Mouse (Mus musculus) cerebellum, postnatal 25 days (tissue): Measurements from ENCODE around the gene Zdhhc24.

Experiments used
- DNase-seq, 2 experiments: peaks; one replicate each; pipeline ENCODE4 v3.0.0; 2021; ENCODE audit warnings: mixed read lengths in 2 of 2

The Zdhhc24 gene

DNA sequence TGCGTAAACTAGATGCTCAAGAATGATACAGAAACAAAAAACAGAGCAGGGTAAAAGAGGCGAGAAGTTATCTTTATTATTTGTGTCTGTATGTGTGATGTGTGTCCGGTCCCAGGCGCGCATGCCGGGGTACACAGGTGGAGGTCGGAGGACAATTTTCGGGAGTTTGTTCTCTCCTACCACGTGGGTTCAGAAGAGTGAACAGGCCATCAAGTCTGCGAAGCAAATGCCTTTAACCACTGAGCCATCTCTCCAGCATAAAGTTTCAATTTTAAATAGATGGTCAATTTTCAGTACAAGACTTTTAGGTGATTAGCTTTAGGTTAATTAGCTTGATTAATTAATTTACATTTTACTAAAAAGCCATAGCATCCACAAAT lies 846 bp downstream of the Zdhhc24 start:
- DNase-seq, result no peak

DNA sequence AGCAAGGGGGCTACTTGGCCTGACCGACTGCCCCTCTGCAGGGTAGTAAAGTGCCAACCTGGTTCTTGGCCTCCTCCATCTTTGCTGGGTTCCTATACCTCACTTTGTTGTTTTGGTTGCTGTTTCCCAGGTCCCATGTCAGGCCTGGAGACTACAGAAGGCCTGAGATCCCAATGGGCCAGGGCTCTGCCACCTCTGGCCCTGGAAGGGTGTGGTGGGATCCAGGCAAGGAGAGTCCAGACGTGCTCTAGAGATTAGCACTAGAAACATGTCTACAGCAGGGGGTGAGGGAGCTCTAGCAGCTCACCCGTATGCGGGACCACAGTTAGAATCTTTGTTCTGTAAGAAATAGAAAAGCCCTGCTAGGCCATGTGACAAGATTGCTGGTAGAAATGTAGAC lies 5.5 kb downstream of the Zdhhc24 start:
- no peak for DNase-seq

DNA sequence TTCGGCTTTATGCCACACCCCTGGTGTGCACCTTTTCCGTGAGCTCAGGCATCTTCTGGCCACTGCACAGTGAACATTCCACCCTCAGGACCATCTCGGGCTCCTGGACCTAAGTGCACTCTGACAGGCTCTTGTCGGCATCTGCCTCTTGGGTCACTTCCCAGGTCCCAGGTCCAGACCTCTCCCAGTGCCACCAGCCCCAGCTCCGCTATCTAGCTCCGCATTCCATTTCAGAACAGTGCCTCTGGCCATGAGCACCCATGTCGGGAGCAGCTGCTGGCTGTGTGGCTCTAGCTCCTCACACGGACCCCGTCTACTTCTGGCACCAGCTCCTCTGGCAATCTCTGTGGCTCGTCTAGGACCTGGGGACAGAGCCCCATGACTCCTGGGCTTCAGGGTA lies 11.3 kb downstream of the Zdhhc24 start:
- no peak for DNase-seq

DNA sequence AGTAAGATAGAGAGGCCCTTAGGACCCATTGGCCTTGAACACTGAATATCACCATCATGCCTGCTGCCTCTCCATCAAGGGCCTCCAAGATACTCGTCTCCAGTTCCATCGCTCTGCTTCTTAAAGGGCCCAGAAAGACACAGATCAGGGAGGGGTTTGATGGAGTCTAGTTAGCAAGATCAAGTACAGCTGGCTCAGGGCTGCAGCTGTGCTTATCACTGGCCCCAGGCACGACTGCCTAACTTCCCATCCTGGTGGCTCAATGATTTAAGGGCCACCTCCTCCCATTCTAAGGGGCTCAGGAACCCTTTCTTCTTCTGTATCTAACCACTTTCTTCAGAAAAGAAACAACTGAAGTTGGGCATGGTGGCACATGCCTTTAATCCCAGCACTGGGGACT lies 13.3 kb downstream of the Zdhhc24 start:
- DNase-seq, result no peak

DNA sequence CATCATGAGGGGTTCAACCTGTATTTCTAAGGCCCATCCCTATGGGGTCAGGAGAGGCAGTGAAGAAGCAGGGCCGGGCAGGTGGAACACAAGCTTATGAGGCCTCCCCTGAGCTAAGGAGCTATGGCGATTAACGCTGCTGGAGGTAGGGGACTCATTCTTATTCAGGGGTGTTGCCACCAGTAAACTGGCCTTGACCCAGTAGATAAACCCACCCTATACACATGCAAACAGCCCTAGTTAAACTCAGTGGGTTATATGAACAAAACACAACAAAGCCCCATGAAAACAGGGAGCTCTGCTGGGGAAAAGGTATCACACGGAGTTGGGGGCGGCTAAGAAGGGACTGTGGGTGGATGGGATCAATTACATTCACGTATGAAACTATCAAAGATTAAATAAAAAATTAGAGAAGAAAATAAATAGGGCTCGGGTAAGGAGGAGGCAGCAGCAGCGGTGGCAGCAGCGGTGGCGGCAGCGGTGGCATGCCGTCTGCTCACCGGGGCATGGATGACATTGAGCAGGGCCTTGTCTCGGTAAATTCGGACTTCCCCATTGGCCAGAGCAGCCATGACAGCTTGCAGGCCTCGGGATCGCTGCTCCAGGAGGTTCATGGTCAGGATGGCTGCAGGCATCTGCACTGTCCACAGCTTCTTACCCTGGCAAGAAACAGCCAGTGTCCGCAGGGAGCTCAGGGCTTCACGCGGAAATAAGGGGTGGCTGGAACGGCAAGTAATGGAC lies 18.5 kb downstream of the Zdhhc24 start:
- no peak for DNase-seq

DNA sequence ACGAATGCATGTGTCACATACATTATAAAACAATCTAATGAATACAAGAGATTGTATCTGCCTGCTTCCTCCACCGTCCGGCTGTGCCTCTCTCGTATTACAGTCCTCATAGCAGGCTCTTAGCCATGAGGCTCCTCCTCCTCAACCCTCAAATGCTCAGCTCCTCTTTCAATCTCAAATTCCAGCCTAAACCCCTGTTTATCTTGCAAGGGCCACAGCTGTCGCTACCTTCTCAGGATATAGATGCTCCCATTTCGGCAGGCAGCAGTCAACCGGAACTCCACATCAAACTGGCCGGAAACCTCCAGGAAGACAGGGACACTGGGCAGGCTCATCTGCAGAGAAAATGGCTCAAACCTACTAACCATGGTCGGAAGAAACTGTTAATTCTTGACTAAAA lies 20.5 kb downstream of the Zdhhc24 start:
- DNase-seq, result no peak

DNA sequence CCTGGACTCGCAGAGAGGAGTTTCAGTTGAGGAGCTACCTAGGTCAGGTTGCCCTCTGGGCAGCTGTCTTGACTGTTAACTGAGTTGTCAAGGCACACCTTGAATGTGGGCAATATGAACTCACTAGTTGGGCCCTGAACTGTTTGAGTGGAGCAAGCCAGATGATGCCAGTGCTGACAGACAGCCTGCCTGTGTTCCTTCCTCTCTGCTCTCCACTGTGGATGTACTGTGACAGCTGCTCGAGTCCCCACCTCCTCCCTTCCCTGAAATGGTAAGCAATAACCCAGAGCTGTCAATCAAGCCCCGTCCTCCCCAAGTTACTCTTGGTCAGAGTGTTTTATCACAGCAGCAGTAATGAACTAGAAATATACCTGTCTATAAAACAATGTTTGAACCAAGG lies 21.4 kb downstream of the Zdhhc24 start:
- no peak for DNase-seq

DNA sequence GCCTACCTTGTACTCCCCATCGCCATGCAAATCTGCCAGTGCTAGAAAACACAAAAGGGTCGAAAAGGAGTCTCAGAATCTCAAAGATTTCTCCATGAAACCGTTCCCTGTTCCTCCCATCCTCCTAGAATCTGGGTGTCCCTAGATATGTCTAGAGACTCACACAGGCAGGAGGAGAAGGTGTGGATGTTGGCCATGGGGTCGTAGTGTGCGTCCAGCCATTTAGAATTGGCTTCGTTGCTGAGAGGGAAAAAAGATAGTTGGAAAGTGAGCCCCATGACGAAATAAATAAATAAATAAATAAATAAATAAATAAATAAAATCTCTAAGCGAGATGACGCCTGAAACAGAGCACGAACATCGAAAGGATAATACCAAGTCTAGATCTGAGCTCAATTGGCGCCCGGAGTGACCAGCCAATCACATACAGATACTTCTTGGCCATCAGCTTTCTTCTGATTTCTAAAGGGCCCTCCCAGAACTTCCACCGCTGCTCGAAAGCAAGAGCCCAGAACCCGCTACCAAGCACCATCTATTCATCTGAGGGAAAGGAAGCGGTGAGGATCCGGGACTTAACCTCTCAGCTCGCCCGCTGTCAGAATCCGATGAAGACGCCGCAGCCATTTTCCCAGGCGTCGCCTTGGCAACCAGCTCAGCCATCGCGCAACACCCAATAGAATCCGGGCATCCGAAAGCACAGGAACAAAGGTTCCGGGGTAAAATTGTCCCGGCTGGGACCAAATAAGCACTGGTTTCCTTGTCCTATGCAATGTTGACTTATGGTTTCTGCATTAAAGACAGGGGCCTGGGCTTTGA lies 27.7 kb downstream of the Zdhhc24 start, which contains the start of gene Bbs1:
Bbs1 (minus strand) TSS at position 650 of the 816 bp plus-strand sequence.
- peak; percentile 86 to 87 for DNase-seq

DNA sequence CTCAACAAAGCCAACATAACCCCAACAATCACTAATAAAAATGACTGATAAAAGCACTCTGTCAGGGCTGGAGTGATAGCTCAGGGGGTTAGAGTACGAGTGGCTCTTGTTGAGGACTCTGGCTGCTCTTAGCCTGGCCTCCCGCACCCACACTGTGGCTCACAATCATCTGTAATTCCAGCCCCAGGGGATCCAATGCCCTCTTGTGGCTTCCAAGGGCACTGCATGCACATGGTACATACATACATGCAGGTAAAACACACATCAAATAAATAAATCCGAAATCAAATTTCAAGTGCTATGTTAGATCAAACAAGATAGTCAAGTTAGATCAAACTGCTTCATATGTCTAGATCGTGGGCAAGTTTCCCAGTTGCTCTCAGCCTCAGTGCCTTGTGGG lies 29.6 kb downstream of the Zdhhc24 start:
- DNase-seq, result peak in 1 of 2 experiments; percentile 47

DNA sequence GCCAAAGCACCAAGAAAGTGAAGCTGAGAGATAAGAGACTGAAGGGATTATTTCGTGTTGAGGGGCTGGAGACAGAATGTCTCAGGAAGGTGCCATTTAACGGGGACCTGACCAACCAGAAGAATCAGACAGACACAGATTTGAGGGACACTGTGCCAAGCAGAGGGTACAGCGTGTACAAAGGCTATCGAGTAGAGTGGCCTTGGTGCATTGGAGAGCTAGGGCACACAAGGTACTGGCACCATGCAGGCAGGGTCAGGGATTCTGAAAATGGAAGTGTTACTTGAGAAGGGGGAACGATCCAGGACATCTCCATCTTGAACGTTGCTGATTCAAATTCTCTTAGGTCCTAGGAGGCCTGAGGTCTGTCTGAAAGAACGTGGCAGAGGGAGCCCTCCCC lies 30.9 kb downstream of the Zdhhc24 start:
- no peak for DNase-seq

DNA sequence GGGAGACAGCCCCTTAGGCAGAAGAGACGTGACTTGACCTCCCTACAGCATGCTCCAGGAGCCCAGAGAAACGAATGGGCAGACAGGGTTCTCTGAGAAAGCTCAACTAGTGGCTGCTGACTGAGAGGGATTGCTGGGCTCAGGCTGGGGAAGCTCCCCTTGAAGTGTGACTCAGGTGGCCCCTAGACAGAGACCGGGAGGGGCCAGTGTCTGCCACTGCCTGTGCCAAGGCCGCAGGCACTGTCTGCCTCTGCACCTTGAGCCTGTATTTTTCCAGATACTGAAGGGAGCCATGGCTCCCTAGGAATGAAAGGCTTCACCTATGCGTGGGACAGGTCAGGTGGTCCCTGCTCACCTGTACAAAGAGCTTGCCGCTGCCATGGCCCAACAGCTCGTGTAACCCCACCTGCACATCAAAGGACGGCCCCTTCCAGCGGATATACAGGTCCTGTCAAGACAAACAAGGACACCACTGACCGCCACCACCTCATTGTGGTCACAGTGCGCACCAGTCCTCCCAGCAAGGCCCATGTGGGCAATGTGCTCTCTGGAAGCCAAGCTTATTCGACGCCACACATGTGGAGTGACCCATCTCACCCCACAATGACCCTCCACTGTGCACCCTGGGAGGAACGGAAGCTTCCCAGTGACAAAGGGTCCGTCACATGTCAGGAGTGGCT lies 37.6 kb downstream of the Zdhhc24 start:
- DNase-seq, result no peak

DNA sequence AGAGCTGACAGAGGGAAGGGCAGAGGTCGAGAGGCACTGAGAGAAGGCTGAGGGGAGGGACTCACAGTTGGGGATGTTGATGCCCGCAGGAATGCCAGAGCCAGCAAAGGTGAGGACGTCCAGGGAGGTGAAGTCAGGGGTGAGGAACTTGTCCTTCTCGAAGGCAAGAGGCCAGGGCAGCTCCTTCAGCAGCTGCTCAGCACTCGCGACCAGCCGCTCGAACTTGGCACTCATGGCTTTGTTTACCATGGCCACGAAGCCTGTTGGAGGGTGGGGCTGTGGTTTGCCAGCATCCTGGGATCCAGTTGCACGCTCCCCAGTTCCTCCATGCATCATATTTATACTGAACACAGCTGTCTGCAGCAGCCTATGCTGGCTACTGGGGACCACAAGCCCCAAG lies 38.4 kb downstream of the Zdhhc24 start:
- DNase-seq, result no peak

DNA sequence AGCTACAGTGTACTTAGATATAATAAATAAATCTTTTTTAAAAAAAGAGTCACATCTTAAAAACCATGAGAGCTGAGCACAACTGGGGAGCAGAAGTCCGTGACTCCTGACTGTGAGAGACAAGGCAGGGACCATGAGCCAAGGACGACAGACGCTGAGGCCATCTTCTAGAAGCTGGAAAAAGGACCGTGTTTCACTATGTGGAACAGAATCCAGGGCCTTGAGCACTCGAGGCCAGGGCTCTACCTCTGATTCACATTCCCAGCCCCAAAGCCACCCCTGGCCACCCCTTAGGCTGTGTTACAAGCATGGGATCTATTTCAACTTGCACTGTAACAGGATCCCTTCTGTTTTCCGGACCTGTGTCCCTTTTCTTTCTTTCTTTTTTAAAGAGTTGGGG lies 41.2 kb downstream of the Zdhhc24 start:
- no peak for DNase-seq

DNA sequence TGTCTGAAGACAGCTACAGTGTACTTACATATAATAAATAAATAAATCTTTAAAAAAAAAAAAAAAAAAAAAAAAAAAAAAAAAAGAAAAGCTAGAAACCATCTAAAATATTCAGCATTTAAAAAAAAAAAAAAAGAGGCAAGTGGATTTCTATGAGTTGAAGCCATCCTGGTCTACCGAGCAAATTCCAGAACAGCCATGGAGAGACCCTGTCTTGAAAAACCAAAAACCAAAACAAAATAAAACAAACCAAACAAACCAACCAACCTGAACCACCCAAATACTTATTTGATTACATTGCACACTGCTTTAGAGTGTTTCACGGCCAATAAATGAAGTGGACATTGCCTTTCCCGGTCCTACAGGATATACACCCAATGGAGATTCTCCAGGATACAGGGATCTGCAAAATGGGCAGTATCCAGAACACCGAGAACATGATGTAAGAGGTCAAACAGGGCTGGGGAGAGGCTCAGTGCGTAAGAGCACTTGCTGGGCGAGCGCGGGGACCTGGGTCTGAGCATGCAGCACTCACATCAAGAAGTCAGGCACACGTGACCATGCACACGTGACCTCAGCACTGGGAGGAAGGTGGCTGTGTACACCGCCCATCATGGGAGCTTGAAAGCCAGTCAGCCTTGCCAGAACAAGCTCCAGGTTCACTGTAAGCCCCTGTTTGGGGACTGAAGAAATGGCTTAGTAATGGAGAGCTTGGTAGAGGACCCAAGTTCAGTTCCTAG lies 46.8 kb downstream of the Zdhhc24 start:
- no peak for DNase-seq

DNA sequence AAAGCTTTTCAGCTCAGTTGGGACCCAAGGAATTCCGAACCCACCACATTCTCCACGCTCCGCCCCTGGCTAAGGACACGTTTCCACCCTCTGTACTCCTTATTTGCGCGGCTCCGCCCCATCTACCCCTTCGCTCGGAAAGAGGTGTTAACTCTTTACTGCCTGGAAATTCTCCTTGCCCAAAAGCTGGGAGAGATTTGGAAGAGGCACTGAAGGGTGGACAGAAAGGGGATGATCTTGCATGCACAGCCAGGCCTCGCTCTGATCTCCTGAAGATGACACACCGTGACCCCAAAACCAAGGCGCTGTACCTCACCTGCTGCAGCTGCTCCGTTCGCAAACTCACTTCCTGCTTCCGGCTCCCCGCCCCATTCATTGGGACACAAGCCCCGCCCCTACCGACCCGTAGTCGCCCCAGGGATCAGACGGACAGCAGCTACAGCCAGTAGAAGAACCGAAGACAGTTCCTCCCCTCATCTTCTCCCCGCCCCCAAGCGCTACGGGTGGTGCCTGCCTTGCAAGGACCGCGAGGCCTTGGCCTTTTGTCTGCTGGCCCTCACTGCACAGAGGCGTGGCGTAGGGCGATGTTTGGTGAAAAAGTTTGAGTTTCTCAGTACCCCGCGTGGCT lies 49.5 kb downstream of the Zdhhc24 start, which contains the start of gene Dpp3:
Dpp3 (minus strand) TSS at position 384 of the 628 bp plus-strand sequence.
- peak; percentile 97 to 99 for DNase-seq

DNA sequence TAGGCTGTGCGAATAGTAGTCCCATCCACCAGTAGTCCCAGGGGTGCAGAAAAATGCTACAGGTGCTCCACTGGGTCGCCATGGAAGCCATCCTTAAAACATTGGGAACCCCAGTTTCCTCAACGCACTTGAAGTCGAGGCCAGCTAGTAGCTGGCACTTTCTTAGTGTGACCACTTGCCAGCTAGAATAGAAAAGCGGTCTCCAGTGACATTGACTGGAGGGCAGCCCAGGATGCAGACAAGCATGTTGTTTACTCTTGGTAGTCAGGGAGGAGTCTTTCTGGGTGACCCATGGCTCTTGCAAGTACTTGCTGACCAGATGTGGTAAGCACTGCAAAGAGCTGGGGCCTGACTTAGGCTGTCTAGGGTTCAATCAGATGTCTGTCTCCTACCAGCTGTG lies 50.3 kb downstream of the Zdhhc24 start:
- DNase-seq, result peak; percentile 26 to 30
